Mouse (Mus musculus): ENCODE data around the gene Arsg. TPM values are rescaled to one million over a fixed set of nuclear protein-coding genes. Genes with fewer than 3 reads are reported as not detected.

The Arsg gene
- total RNA-seq, 1 experiment from 2014 or later = 7.0 TPM

- DNase-seq = peak; percentile 25
These were observed 22.0 kb downstream of the Arsg start for GRCm38 (mm10) chr11:109494890-109495770.

GRCm38 (mm10) chr11:109495771-109496474 is 22.7 kb downstream of the Arsg start:
- DNase-seq = peak; percentile 40

GRCm38 (mm10) chr11:109496475-109496993 is 23.4 kb downstream of the Arsg start:
- DNase-seq = no peak

- DNase-seq = no peak
These were observed 24.0 kb downstream of the Arsg start for GRCm38 (mm10) chr11:109496996-109497714.

GRCm38 (mm10) chr11:109497990-109498389 is 24.8 kb downstream of the Arsg start:
- DNase-seq = no peak

- peak; percentile 30 for DNase-seq
These were observed 27.0 kb downstream of the Arsg start for GRCm38 (mm10) chr11:109500206-109500605.

- peak; percentile 62 for DNase-seq
These were observed 31.8 kb downstream of the Arsg start for GRCm38 (mm10) chr11:109504977-109505376.

GRCm38 (mm10) chr11:109505823-109506222 is 32.6 kb downstream of the Arsg start:
- no peak for DNase-seq

- DNase-seq = no peak
These were observed 33.9 kb downstream of the Arsg start for GRCm38 (mm10) chr11:109507068-109507467.

GRCm38 (mm10) chr11:109512995-109513675 is 40.0 kb downstream of the Arsg start:
- DNase-seq = no peak

GRCm38 (mm10) chr11:109514064-109514612 is 41.0 kb downstream of the Arsg start:
- DNase-seq = no peak

- DNase-seq = no peak
These were observed 44.2 kb downstream of the Arsg start for GRCm38 (mm10) chr11:109517330-109517729.

- DNase-seq = no peak
These were observed 44.6 kb downstream of the Arsg start for GRCm38 (mm10) chr11:109517816-109518215.

- no peak for DNase-seq
These were observed 47.8 kb downstream of the Arsg start for GRCm38 (mm10) chr11:109520958-109521357.

- no peak for DNase-seq
These were observed 51.7 kb downstream of the Arsg start for GRCm38 (mm10) chr11:109524869-109525268.

GRCm38 (mm10) chr11:109525571-109525970 is 52.4 kb downstream of the Arsg start:
- no peak for DNase-seq

- DNase-seq = no peak
These were observed 56.9 kb downstream of the Arsg start for GRCm38 (mm10) chr11:109530030-109530429.

- no peak for DNase-seq
These were observed 62.8 kb downstream of the Arsg start for GRCm38 (mm10) chr11:109535966-109536365.

- DNase-seq = no peak
These were observed 63.8 kb downstream of the Arsg start for GRCm38 (mm10) chr11:109536939-109537338.

- DNase-seq = no peak
These were observed 66.1 kb downstream of the Arsg start for GRCm38 (mm10) chr11:109539290-109539689.

- no peak for DNase-seq
These were observed 70.3 kb downstream of the Arsg start for GRCm38 (mm10) chr11:109543466-109543865.

GRCm38 (mm10) chr11:109544432-109544831 is 71.3 kb downstream of the Arsg start:
- no peak for DNase-seq

Measured in adrenal gland, postnatal 14 days (tissue).